In the genomic region with DNA sequence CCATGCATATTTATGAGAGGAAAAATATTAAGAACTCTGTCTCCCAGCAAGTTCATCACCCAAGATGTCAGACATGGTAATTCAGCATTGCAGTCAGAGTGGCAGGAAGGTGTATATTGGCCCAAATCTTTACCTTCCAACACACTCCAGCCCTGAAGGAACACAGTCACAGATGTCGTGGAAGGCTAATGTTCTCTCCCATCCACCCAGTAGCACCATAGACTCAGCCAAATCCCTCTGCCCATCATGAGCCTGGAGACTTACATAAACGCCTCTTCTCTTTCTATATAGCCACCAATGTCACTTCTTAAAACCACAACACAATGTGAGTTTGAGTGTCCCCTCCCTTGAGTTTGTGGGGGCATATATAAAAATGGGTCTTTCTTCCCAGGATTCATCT, we compare ENCODE assay signal across 10 mouse cellular contexts.
"Had no signal": no experiment of that assay in that cellular context is flagged by ENCODE, and none has a peak within 500 bp of the region (broad histone marks: within the 10 kb centered on the region; RNA-seq: fewer than 3 reads in every experiment).

No protein-coding gene starts in this region.

- DNase-seq: kidney, adult 18-20 months; kidney, postnatal 14 days; kidney, postnatal 4 days; layer of hippocampus, adult 9-11 months; liver, postnatal 0 days; lung, embryonic 14.5 days; right cerebral cortex, postnatal 14 days; spleen, adult 18-20 months; thymus, adult 18-20 months; thymus, postnatal 36 days had no signal
